Mouse (Mus musculus) small intestine, adult 2 months (tissue): ENCODE measurements around the gene Chst2. TPM values are rescaled to one million over a fixed set of nuclear protein-coding genes. Genes with fewer than 3 reads are reported as not detected.
A peak's percentile ranks its signal among the peaks of the same experiment; 100 is the strongest.

ENCODE experiments used
- H3K27ac ChIP-seq: fragments of 200-500 bp; 2 replicates; pipeline ENCODE4 v1.5.1; 2012; ENCODE audit warnings: low read depth, low read length, control low read depth, inconsistent platforms; ENCODE audit not compliant: insufficient read depth
- H3K27me3 ChIP-seq: fragments of 200-500 bp; 2 replicates; pipeline ENCODE4 v1.6.1; 2012; ENCODE audit warnings: mild to moderate bottlenecking, moderate library complexity, low read length, inconsistent platforms; ENCODE audit not compliant: control insufficient read depth, insufficient read depth
- H3K36me3 ChIP-seq: fragments of 200-500 bp; 2 replicates; pipeline ENCODE4 v1.6.1; 2012; ENCODE audit warnings: mild to moderate bottlenecking, low read length, control low read depth, inconsistent platforms; ENCODE audit not compliant: control insufficient read depth, insufficient read depth
- H3K4me1 ChIP-seq: fragments of 200-500 bp; 2 replicates; pipeline ENCODE4 v1.6.1; 2012; ENCODE audit warnings: low read length, inconsistent platforms, mixed read lengths; ENCODE audit not compliant: control insufficient read depth, insufficient read depth, insufficient read length
- H3K4me3 ChIP-seq: fragments of 200-500 bp; 2 replicates; pipeline ENCODE4 v1.5.1; 2012; ENCODE audit warnings: low read depth, mild to moderate bottlenecking, control low read depth, inconsistent platforms, low read length, moderate library complexity
- CTCF ChIP-seq: fragments of 200-500 bp; IDR thresholded peaks from 2 replicates; pipeline ENCODE4 v1.5.1; 2012; ENCODE audit warnings: low read depth, mild to moderate bottlenecking, control low read depth, inconsistent platforms, low read length, moderate library complexity, mixed read lengths; ENCODE audit not compliant: insufficient replicate concordance, insufficient read length; ENCODE audit errors: extremely low read depth
- POLR2A ChIP-seq: fragments of 200-500 bp; IDR thresholded peaks from 2 replicates; pipeline ENCODE4 v1.6.1; 2012; ENCODE audit warnings: low read depth, mild to moderate bottlenecking, control low read depth, inconsistent platforms, low read length, moderate library complexity
- WGBS: fragments of 180-500 bp; shearing (Covaris S2); methylation state at CpG from one replicate; pipeline ENCODE4 v1.1.7; 2018; 5-methylcytosine and 5-hydroxymethylcytosine counted together
- polyA plus RNA-seq: library from polyadenylated mRNA; depleted of rRNA; stranded (reverse); fragments of >200 nt; gene quantifications from 2 replicates; pipeline ENCODE4 v1.2.3, GENCODE M21; 2012

Gene Chst2
- polyA plus RNA-seq, 1 experiment, result 1.6 TPM

DNA sequence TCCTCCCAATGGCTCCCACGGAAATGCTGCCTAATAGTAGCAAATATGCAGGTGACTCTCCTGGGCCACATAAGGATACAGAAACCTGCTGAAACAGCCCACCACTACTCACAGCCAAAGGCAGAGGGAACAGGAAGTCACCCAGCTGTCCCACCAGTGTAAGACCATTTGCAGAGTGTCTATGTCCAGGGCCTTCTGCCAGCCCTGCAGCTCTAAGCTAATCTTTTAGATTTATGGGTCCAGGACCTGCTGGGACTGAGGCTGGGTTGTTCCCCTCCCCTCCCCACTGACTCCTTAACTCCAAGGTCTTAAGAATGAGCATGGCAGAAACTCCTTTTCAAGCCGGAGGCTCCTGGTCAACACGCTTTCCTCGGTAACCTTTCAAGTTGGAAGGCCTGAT is 21.8 kb upstream of the Chst2 start:
- no peak overlapping the region for H3K4me3 ChIP-seq
- TF ChIP-seq CTCF (no peak), POLR2A (no peak)
- H3K27me3 ChIP-seq, result no peaks in the 10 kb centered on the region
- WGBS, result 81% methylated on average over 4 of the region's 4 CpGs
- no peak overlapping the region for H3K27ac ChIP-seq
- H3K4me1 ChIP-seq, result no peaks in the 10 kb centered on the region
- H3K36me3 ChIP-seq, result no peaks in the 10 kb centered on the region

DNA sequence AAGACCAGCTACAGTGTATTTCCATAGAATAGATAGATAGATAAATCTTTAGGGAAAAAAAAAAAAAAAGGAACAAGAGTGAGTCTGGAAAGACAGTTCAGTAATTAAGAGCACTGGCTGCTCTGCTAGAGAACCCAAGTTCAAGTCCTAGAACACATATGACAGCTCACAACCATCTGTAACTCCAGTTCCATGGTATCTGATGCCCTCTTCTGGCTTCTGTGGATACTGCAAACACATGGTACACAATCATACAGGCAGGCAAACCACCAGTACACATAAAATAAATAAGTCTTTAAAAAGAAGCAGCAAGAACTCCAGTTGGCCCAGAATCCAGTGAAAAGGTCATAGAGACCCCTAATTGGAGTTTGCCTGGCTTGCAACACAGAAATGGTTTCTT is 7.4 kb upstream of the Chst2 start:
- H3K36me3 ChIP-seq, result no peaks in the 10 kb centered on the region
- H3K4me1 ChIP-seq, result no peaks in the 10 kb centered on the region
- H3K4me3 ChIP-seq, result no peak overlapping the region
- TF ChIP-seq POLR2A (no peak), CTCF (no peak)
- no peak overlapping the region for H3K27ac ChIP-seq
- no peaks in the 10 kb centered on the region for H3K27me3 ChIP-seq

- 84% methylated on average over 4 of the region's 4 CpGs for WGBS
- TF ChIP-seq CTCF, result no peak
- Histone ChIP-seq H3K27me3 (peaks cover 8% of the 10 kb centered on the region), H3K4me1 (0 out of 2 replicates have a peak, but pooled peaks cover 3% of the 10 kb centered on the region), H3K4me3 (no peak overlapping the region), H3K36me3 (no peaks in the 10 kb centered on the region), H3K27ac (no peak overlapping the region)
Measured at GRCm38 (mm10) chr9:95412047-95412446, 5.5 kb upstream of the Chst2 start.

DNA sequence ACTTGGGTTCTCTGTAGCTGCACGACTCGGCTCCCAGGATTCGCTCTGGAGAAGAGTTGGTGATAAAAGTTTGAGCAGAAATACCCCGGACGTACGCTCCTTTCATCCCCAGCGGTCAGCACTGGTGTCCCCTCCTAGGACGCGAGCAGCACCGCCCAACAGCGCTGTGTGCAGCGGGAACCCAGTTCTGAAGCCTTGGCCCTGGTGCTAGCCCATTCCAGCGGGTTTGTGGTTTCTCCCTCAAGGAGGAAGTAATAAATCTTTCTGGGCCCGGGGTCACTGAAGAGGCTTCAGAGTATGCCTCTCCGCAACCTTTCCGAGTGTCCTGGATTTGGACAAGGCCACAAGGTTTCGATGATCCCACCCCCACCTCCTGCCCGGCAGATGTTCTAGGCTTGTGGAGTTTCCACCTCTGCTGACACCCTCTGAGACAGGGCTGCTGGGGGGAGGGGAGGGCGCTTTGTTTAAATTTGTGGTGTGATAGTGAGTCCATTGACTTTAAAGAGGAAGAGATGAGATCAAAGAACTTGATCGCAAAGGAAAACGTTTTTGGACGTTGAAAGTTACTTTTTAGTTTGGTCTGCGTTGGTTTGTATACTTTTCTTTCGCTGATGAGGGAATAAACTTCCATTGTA is 1.2 kb upstream of the Chst2 start:
- peak overlapping the region; percentile 78 for H3K4me3 ChIP-seq
- 1% methylated on average over 24 of the region's 24 CpGs for WGBS
- TF ChIP-seq CTCF, result no peak
- TF ChIP-seq POLR2A, result no peak; the same call in 1 of the 2 replicates
- peaks cover 31% of the 10 kb centered on the region for H3K27me3 ChIP-seq
- peaks cover 16% of the 10 kb centered on the region for H3K4me1 ChIP-seq
- peak overlapping the region; percentile 57 for H3K27ac ChIP-seq
- no peaks in the 10 kb centered on the region for H3K36me3 ChIP-seq

DNA sequence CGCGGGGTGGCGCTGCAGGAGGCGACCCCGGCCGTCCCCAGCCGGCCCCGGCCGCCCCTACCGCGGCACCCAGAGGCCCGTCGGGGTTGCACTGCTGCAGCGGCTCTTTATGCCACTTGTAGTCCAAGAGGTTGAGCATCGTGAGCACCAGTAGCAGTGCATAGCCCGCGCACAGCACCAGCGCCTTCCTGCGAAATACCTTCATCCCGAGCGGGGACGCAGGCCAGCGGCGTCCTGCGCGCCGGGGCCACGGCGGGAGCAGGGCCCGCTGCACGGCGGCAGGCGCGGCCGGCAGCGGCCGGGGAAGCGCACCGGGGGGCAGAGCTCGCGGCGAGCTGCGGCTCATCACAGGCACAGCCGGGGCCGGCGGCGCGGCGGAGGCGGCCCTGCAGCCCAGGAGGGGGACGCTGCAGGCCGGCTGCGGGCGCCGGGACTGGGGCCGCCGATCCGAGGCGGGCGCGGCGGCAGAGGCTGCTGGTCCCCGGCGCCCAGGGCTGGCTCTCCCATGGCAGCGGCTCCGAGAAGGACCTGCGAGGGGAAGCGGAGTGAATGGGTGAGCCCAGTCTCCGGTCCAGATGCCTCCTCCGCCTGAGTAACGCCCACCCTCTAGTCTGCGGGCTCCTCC is 464 bp downstream of the Chst2 start:
- Histone ChIP-seq H3K4me3 (peak overlapping the region; percentile 78), H3K36me3 (no peaks in the 10 kb centered on the region), H3K4me1 (peaks cover 16% of the 10 kb centered on the region), H3K27me3 (peaks cover 31% of the 10 kb centered on the region), H3K27ac (no peak overlapping the region)
- no peak for TF ChIP-seq CTCF
- no peak for TF ChIP-seq POLR2A
- WGBS, result under 1% methylated on average over 68 of the region's 72 CpGs

DNA sequence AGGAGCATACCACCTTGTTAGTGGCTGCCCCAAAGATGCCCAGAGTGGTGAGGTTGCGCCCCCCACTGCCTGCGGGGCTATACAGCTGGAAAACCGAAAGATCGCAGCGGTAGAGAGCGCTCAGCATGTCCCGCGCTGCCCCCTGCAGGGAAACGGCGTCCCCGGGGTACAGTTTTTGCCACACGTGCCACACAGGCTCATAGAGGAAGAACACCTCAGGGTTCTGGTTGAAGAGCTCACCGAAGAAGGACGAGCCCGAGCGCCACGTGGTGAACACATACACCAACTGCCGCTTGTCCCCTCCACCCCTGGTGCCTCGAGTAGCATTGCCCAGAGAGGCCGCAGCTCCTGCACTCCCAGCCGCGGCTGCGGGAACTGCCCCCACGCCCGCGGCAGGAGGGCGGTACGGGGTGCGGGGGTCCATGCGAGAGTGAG is 994 bp downstream of the Chst2 start:
- Histone ChIP-seq H3K36me3 (no peaks in the 10 kb centered on the region), H3K4me3 (peak overlapping the region; percentile 78), H3K4me1 (peaks cover 16% of the 10 kb centered on the region), H3K27ac (no peak overlapping the region), H3K27me3 (peaks cover 31% of the 10 kb centered on the region)
- 2% methylated on average over 30 of the region's 30 CpGs for WGBS
- TF ChIP-seq POLR2A (no peak), CTCF (peak; percentile 29; the same call in 1 of the 2 replicates)

DNA sequence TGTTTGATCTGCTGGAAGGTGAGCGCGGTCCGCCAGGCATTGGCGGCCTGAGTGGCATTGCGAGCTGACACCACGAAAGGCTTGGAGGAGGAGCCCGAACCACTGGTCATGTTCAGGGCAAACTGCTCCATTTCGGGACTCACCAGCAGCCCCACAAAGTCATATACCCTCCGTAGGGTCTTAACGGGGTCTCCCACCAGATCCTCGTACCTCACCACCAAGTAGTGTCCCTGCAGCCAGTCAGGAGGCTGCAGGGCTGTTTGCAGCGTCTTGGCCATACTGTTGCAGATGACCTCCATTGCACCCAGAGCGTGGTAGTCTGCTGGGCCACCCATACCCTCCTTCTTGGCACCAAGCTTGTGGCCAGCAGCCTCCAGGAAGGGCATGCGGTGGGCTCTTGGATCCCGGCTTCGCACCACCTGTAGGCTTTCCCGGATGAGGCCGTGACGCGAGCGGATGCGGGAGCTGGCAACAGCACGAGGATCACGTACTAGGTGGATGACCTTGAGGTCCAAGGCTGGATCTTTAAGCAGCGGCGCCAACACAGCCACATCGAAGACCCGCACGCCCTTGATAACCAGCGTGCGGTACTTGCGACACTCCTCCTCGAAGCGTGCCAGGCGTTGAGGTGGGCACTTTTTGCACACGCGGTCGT is 1.6 kb downstream of the Chst2 start:
- Histone ChIP-seq H3K4me3 (peak overlapping the region; percentile 78), H3K27me3 (peaks cover 31% of the 10 kb centered on the region), H3K27ac (no peak overlapping the region), H3K36me3 (no peaks in the 10 kb centered on the region), H3K4me1 (peaks cover 16% of the 10 kb centered on the region)
- 66% methylated on average over 38 of the region's 38 CpGs for WGBS
- TF ChIP-seq CTCF (no peak), POLR2A (no peak)
